Mouse (Mus musculus): ENCODE data around the gene Gan.

- TF ChIP-seq CHD2 (IDR thresholded peaks at IDR 0.05; ENCODE audit: low read depth, low read length): no peak
- TF ChIP-seq MAFK (IDR thresholded peaks at IDR 0.05; ENCODE audit: insufficient read depth, low read depth, low read length): no peak
Observed at GRCm38 (mm10) chr8:117118409-117118808, 39.5 kb upstream of the Gan start.
